Mouse (Mus musculus): ENCODE data around the gene Heatr1.

DNA sequence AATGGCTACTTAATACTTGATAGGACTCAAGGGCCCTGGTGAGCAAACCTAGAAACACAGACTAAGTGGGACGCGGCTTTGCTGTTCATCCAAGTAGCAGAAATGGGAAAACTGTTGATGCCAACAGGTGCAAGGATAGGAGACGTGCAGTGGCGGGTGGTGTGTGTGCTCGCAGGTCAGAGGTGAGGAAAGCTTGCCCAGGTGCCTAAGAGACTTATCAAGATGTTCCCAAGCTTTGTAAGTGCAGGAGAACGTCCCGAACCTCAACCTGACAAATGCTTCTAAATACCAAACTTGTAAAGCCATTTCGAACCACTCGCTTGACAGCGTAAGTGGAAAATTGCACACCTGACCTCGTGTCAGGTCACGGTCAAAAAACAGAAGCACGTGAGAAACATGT lies 33.7 kb downstream of the Heatr1 start:
- TF ChIP-seq CTCF (IDR thresholded peaks at IDR 0.05) (no peak), EP300 (IDR thresholded peaks at IDR 0.05) (no peak)

Measured in lung, postnatal 0 days (tissue).